Mouse (Mus musculus) stomach, postnatal 0 days (tissue): Measurements from ENCODE around the gene Mad1l1. TPM values are rescaled to one million over a fixed set of nuclear protein-coding genes. Genes with fewer than 3 reads are reported as not detected.
A peak's percentile ranks its signal among the peaks of the same experiment; 100 is the strongest.

Experiments
- ATAC-seq: fragments of 200-750 bp; cut with Nextera tagmentation; 2 replicates; pipeline ENCODE4 v1.8.0; 2017; ENCODE audit not compliant: low FRiP score, low TSS enrichment
- DNase-seq: peaks from one replicate; pipeline ENCODE4 v3.0.0-alpha.2; 2016; ENCODE audit warnings: low spot score
- H3K27ac ChIP-seq: fragments of 300-500 bp; sonication (generic); replicated peaks from 2 replicates; pipeline ENCODE4 v1.5.1; 2014; ENCODE audit warnings: mild to moderate bottlenecking, control low read depth
- H3K27me3 ChIP-seq: fragments of 300-500 bp; sonication (generic); 2 replicates; pipeline ENCODE4 v1.6.1; 2014; ENCODE audit warnings: low read length; ENCODE audit not compliant: control insufficient read depth, insufficient read depth
- H3K36me3 ChIP-seq: fragments of 300-500 bp; sonication (generic); 2 replicates; pipeline ENCODE4 v1.6.1; 2014; ENCODE audit warnings: low read length, mixed read lengths; ENCODE audit not compliant: control insufficient read depth, insufficient read depth
- H3K4me1 ChIP-seq: fragments of 300-500 bp; sonication (generic); replicated peaks from 2 replicates; pipeline ENCODE4 v1.6.1; 2014; ENCODE audit warnings: antibody characterized with exemption; ENCODE audit not compliant: control insufficient read depth, insufficient read depth
- H3K4me2 ChIP-seq: fragments of 300-500 bp; sonication (generic); replicated peaks from 2 replicates; pipeline ENCODE4 v1.6.1; 2014; ENCODE audit warnings: low read depth, mild to moderate bottlenecking, control low read depth, moderate library complexity
- H3K4me3 ChIP-seq: fragments of 300-500 bp; sonication (generic); 2 replicates; pipeline ENCODE4 v1.5.1; 2014; ENCODE audit warnings: low read depth, low read length, control low read depth
- H3K9ac ChIP-seq: fragments of 300-500 bp; sonication (generic); 2 replicates; pipeline ENCODE4 v1.6.1; 2014; ENCODE audit warnings: mild to moderate bottlenecking, low read length, control low read depth, mixed read lengths
- H3K9me3 ChIP-seq: fragments of 300-500 bp; sonication (generic); 2 replicates; pipeline ENCODE4 v1.6.1; 2016; ENCODE audit warnings: low read length; ENCODE audit not compliant: control insufficient read depth
- CTCF ChIP-seq: IDR thresholded peaks from 2 replicates; pipeline ENCODE4 v1.5.1; 2016; ENCODE audit warnings: antibody characterized with exemption, low read depth, mild to moderate bottlenecking, moderate library complexity
- EP300 ChIP-seq: optimal IDR thresholded peaks from 2 replicates; pipeline ENCODE3; 2016; ENCODE audit warnings: antibody characterized with exemption
- WGBS: fragments of 180-500 bp; shearing (Covaris S2); extraction: QIAGEN DNeasy Blood & Tissue Kit; methylation state at CpG from one replicate; pipeline ENCODE4 v1.1.7; 2014; 5-methylcytosine and 5-hydroxymethylcytosine counted together
- polyA plus RNA-seq: library from polyadenylated mRNA; unstranded; fragments of >200 nt; fragmentation: Nextera tagmentation; extraction: Ambion mirVana; gene quantifications from 2 replicates; pipeline ENCODE4 v1.2.1, GENCODE M21; 2015

Gene Mad1l1
- polyA plus RNA-seq, 1 experiment from 2014 or later, result 14.2 TPM

DNA sequence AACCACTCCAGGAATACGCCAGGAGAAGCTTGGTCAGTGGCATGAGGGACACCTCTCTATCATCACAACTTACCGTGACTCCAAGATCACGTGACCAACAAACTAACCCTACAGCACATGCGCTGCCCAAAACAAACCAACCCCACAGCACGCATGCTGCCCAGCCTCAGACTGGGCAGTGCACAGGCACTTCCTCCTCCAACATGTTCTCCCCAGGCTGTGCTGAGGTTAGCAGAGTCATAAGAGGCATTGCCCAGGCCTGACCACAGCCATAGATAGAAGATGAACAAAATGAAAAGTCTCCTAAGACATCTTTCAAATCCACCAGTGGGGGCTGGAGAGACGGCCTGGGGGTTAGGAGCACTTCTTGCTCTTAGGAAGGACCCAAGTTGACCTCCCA lies 135.6 kb downstream of the Mad1l1 start:
- WGBS, result 92% methylated on average over 6 of the region's 6 CpGs
- no peak for TF ChIP-seq CTCF
- TF ChIP-seq EP300, result no peak
- H3K4me2 ChIP-seq, result no peak overlapping the region
- no peak overlapping the region for H3K4me3 ChIP-seq
- no peaks in the 10 kb centered on the region for H3K36me3 ChIP-seq
- H3K9ac ChIP-seq, result no peak overlapping the region
- H3K27ac ChIP-seq, result no peak overlapping the region
- H3K27me3 ChIP-seq, result no peaks in the 10 kb centered on the region
- no peak for DNase-seq
- no peaks in the 10 kb centered on the region for H3K4me1 ChIP-seq
- H3K9me3 ChIP-seq, result no peaks in the 10 kb centered on the region
- ATAC-seq, result no peak

DNA sequence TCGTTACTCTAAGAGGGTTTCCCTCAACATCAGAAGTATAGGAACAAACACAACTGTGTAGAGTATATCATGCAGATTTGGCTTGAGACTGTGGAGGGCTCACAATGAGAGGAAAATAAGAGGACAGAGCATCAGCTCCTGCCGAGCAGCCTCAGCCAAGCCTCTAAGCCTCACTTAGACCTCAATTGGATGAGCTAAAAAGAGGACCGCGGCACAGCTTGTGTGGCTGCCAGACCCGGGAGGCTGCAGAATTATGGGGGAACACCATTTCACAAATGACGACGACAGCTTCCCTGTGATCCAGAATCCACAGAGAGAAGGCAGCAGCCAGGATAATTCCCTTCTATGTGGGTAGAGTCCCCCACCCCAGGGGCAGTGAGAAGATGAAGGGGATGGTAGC lies 138.0 kb downstream of the Mad1l1 start:
- no peak overlapping the region for H3K27ac ChIP-seq
- no peaks in the 10 kb centered on the region for H3K27me3 ChIP-seq
- ATAC-seq (no peak), DNase-seq (no peak)
- no peaks in the 10 kb centered on the region for H3K4me1 ChIP-seq
- TF ChIP-seq EP300, result no peak
- no peak for TF ChIP-seq CTCF
- H3K9ac ChIP-seq, result no peak overlapping the region
- H3K4me2 ChIP-seq, result no peak overlapping the region
- no peaks in the 10 kb centered on the region for H3K36me3 ChIP-seq
- H3K4me3 ChIP-seq, result no peak overlapping the region
- no peaks in the 10 kb centered on the region for H3K9me3 ChIP-seq
- WGBS, result 75% methylated on average over 7 of the region's 7 CpGs

DNA sequence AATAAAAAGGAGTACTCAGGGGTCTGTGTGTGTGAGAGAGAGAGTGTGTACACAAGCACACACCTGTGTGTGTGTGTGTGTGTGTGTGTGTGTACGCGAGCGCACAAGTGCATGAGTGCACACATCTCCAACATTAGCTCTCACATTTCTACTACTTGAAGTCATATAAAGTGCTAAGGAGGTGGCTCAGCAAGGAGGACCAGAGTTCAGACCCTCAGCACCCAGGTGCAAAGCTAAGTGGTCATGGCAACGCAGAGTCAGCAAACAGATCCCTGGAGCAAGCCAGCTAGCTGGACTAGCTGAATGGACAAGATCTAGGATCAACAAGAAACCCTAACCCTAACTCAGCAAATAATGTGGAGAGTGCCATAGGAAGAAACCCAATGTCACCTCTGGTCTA lies 139.0 kb downstream of the Mad1l1 start:
- Histone ChIP-seq H3K4me3 (no peak overlapping the region), H3K4me2 (no peak overlapping the region), H3K9ac (no peak overlapping the region), H3K36me3 (no peaks in the 10 kb centered on the region), H3K27me3 (no peaks in the 10 kb centered on the region), H3K27ac (no peak overlapping the region), H3K4me1 (no peaks in the 10 kb centered on the region), H3K9me3 (no peaks in the 10 kb centered on the region)
- 87% methylated on average over 4 of the region's 4 CpGs for WGBS
- TF ChIP-seq EP300 (no peak), CTCF (no peak)
- ATAC-seq (no peak), DNase-seq (no peak)

DNA sequence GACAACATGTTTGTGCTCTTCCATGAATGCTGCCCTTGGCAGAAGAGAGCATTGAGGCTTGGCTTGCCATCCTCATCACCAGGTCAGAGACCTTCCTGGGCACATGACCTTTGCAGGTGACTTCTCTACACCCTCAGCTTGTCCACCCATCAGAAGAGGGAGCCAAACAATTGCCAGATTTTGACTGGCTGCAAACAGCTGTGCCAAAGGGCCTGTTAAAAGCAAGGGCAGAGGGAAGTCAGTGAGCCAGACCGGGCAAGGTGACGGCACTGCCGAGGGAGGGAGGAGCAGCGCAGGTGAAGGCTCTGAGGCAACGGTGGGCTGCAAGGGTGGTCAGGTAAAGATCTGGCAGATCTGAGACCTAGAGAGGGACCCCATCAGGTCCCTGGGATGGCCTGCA lies 141.3 kb downstream of the Mad1l1 start:
- Histone ChIP-seq H3K4me2 (no peak overlapping the region), H3K9me3 (no peaks in the 10 kb centered on the region), H3K9ac (no peak overlapping the region), H3K27ac (no peak overlapping the region), H3K27me3 (no peaks in the 10 kb centered on the region), H3K36me3 (no peaks in the 10 kb centered on the region), H3K4me3 (no peak overlapping the region), H3K4me1 (no peaks in the 10 kb centered on the region)
- TF ChIP-seq CTCF (no peak), EP300 (no peak)
- 92% methylated on average over 5 of the region's 5 CpGs for WGBS
- ATAC-seq (no peak), DNase-seq (no peak)

DNA sequence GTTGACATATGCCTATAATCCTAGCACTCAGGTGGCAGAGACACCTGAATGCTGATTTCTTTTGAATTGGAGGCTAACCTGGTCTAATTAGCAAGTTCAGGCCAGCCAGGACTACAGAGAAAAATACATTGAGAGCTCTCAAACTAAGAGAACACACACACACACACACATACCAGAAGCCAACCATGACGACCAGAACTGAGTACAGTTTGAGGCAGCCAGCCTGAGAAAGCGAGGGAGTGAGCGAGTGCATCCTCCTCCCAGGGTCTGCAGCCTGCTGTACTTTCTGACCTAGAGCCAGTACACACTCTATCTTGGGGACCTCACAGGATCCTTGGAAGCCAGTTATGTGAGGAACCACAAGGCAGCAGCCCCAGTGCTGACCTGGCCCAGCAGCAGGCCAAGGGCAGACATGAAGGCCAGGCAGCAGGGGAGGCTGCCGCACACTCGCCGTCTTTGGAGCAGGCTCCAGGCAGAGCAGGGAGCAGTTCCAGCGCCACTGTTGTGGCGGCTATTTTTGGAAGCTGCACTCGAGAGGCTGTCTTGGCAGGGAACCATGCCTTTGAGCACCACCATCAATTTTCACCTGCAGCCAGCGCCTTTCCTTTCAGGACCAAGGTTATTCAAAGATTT lies 143.2 kb downstream of the Mad1l1 start:
- Histone ChIP-seq H3K4me3 (no peak overlapping the region), H3K36me3 (no peaks in the 10 kb centered on the region), H3K27me3 (no peaks in the 10 kb centered on the region), H3K9me3 (no peaks in the 10 kb centered on the region), H3K4me1 (no peaks in the 10 kb centered on the region), H3K27ac (no peak overlapping the region), H3K9ac (0 out of 2 replicates have a peak overlapping the region, but pooled peaks have one; percentile 13), H3K4me2 (no peak overlapping the region)
- ATAC-seq, result no peak
- 53% methylated on average over 10 of the region's 10 CpGs for WGBS
- TF ChIP-seq EP300 (no peak), CTCF (0 out of 2 replicates have a peak, but pooled peaks have one; percentile 14)
- peak; percentile 17 for DNase-seq

DNA sequence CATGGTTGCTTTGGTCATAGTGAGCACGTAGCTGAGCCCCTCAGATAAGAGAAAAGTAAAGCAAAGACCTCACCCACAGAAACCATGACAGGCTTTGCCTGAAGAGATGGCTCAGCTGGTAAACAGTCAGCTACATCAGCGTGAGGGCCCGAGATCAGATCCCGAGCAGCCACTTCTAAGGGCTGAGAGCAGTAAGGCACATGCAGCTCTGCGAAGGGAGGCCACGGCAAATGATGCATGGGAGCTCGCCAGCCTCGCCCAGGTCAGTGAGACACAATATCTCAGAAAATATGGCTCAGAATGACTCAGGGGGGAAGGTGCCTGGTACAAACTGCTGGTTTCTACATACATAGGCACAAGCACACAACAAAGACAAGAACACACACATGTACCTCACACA lies 143.8 kb downstream of the Mad1l1 start:
- Histone ChIP-seq H3K4me1 (no peaks in the 10 kb centered on the region), H3K27me3 (no peaks in the 10 kb centered on the region), H3K4me3 (no peak overlapping the region), H3K4me2 (no peak overlapping the region), H3K27ac (no peak overlapping the region), H3K9ac (no peak overlapping the region), H3K36me3 (no peaks in the 10 kb centered on the region), H3K9me3 (no peaks in the 10 kb centered on the region)
- TF ChIP-seq EP300 (no peak), CTCF (no peak)
- no peak for ATAC-seq
- WGBS, result 83% methylated on average over 8 of the region's 8 CpGs
- no peak for DNase-seq
